Mouse (Mus musculus) stomach, embryonic 14.5 days (tissue): ENCODE results near the gene Mtmr14. TPM values are rescaled to one million over a fixed set of nuclear protein-coding genes. Genes with fewer than 3 reads are reported as not detected.

Experiments
- ATAC-seq: fragments of 200-750 bp; cut with Nextera tagmentation; 2 replicates; pipeline ENCODE4 v1.8.0; 2017; ENCODE audit warnings: low read depth, moderate TSS enrichment; ENCODE audit not compliant: insufficient number of reproducible peaks, insufficient read depth, low FRiP score
- H3K27ac ChIP-seq: fragments of 300-500 bp; sonication (generic); 2 replicates; pipeline ENCODE4 v1.5.1; 2014; ENCODE audit warnings: mild to moderate bottlenecking, low read length, moderate library complexity, mixed read lengths
- H3K27me3 ChIP-seq: fragments of 300-500 bp; sonication (generic); 2 replicates; pipeline ENCODE4 v1.6.1; 2014; ENCODE audit warnings: low read length, control low read depth, mixed read lengths; ENCODE audit not compliant: control insufficient read depth, insufficient read depth
- H3K36me3 ChIP-seq: fragments of 300-500 bp; sonication (generic); 2 replicates; pipeline ENCODE4 v1.6.1; 2014; ENCODE audit warnings: mild to moderate bottlenecking, control low read depth, low read length, moderate library complexity, mixed read lengths; ENCODE audit not compliant: control insufficient read depth, insufficient read depth
- H3K4me1 ChIP-seq: fragments of 300-500 bp; sonication (generic); 2 replicates; pipeline ENCODE4 v1.6.1; 2014; ENCODE audit warnings: low read length, control low read depth, mixed read lengths; ENCODE audit not compliant: control insufficient read depth, insufficient read depth
- H3K4me2 ChIP-seq: fragments of 300-500 bp; sonication (generic); replicated peaks from 2 replicates; pipeline ENCODE4 v1.6.1; 2014; ENCODE audit warnings: low read depth, low read length, control low read depth
- H3K4me3 ChIP-seq: fragments of 300-500 bp; sonication (generic); 2 replicates; pipeline ENCODE4 v1.5.1; 2014; ENCODE audit warnings: low read depth, low read length, control low read depth
- H3K9ac ChIP-seq: fragments of 300-500 bp; sonication (generic); replicated peaks from 2 replicates; pipeline ENCODE4 v1.6.1; 2014; ENCODE audit warnings: low read depth, mild to moderate bottlenecking, control low read depth, low read length, moderate library complexity, mixed read lengths
- H3K9me3 ChIP-seq: fragments of 300-500 bp; sonication (generic); 2 replicates; pipeline ENCODE4 v1.6.1; 2016; ENCODE audit warnings: low read depth, low read length, control low read depth; ENCODE audit not compliant: control insufficient read depth
- WGBS: fragments of 180-500 bp; shearing (Covaris S2); extraction: QIAGEN DNeasy Blood & Tissue Kit; methylation state at CpG from one replicate; pipeline ENCODE4 v1.1.7; 2014; 5-methylcytosine and 5-hydroxymethylcytosine counted together
- polyA plus RNA-seq: library from polyadenylated mRNA; unstranded; fragments of >200 nt; fragmentation: Nextera tagmentation; extraction: Ambion mirVana; gene quantifications from 2 replicates; pipeline ENCODE4 v1.2.1, GENCODE M21; 2014

Gene Mtmr14
- 31.6 and 33.2 TPM in 2 replicates for polyA plus RNA-seq

DNA sequence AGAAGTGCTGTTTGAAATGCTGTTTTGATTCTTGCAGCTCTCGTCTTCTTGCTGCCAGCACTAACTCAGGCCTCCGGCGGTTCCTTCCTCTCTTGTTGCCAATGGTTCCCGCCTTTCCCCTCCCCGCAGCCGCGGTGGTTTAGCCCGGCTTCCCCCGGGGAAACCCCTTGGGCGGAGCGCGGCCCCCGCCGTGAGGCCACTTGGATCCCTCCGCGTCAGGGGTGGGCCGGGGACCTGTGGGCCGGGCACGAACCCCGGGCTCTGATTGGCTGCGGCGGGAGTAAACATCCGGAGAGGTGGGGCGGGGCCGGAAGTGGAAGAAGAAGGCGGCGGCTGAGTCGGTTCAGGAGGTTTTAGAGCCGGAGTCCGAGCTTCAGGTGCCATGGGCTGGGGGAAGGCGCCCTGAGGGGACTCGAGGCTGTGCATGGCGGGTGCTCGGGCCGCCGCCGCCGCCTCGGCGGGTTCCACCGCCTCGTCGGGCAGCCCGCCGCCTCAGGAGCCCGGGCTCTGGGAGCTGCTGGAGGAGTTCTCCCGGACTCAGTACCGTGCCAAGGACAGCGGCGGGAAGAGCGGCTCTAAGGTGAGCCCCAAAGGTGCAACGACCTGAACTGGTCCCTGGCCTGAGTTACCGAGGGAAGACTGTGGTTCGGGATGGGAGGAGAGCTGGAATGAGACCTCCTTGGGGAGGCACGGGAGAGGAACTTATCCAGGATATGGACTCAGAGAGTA is at the start of gene Mtmr14:
Gene Mtmr14 (plus strand): TSS at position 302 of the 729 bp plus-strand sequence.
- Histone ChIP-seq H3K9me3 (no peaks in the 10 kb centered on the region), H3K36me3 (peaks cover 6% of the 10 kb centered on the region; the same call in 1 of the 2 replicates), H3K9ac (peak within 1 kb of the TSS; percentile 67), H3K27ac (peak within 1 kb of the TSS; percentile 17; the same call in 1 of the 2 replicates), H3K4me1 (peaks cover 10% of the 10 kb centered on the region), H3K4me3 (peak within 1 kb of the TSS; percentile 92), H3K27me3 (no peaks in the 10 kb centered on the region), H3K4me2 (peak within 1 kb of the TSS; percentile 66)
- peak; percentile 99 for ATAC-seq
- under 1% methylated on average over 55 of the region's 55 CpGs for WGBS

DNA sequence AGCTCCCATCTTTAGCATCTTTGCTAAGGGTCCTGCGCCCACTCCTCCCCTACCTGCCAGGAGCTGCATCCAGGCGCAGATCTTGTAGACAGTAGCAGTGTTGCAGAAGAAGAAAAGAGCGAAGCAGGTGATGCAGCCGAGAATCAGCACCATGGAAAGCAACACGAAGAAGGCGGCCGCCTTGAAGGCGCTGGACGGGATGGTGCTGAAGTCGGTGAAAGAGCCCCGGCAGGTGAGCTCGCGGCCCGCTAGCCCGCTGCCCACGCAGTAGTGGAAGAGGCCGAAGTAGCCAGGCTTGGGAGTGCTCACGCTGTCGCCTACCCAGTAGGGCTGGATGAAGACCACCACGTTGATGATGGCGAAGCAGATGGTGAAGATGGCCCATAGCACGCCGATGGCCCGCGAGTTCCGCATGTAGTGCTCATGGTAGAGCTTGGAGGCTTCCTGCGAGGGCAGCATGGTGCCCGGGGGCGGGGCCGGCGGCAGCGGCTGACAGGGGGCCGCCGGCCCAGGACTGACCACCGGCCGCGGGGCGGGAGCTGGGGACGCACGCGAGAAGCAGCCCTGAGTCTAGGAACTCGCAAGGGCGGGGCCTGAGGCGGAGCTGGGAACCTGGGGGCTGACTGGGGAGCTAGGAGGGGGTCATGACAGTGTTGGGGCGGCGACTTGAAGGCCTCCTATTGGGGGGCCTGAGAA is 43.7 kb upstream of the Mtmr14 start:
- Histone ChIP-seq H3K27ac (no peak overlapping the region), H3K4me2 (peak overlapping the region; percentile 25; the same call in 1 of the 2 replicates), H3K9me3 (no peaks in the 10 kb centered on the region), H3K4me1 (0 out of 2 replicates have a peak, but pooled peaks cover 3% of the 10 kb centered on the region), H3K36me3 (no peaks in the 10 kb centered on the region), H3K27me3 (peaks cover 25% of the 10 kb centered on the region), H3K9ac (no peak overlapping the region), H3K4me3 (no peak overlapping the region; the same call in 1 of the 2 replicates)
- ATAC-seq = no peak
- WGBS = 4% methylated on average over 46 of the region's 46 CpGs

DNA sequence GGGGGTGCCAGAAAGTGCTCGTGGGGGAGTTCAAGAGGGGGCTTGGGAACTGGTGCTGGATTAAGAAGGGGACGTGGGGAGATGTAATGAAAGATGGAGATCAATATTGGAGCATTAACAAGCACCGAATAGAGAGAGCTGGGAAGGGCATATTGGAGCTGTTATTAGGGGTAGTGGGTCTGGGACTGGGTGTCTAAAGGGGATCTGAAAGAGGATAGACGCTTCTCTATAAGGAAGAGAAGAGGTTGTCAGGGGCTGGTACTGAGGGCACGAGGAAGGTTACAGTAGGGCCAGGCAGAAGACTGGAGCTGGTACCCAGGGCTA is 43.2 kb upstream of the Mtmr14 start:
- H3K4me2 ChIP-seq = peak overlapping the region; percentile 68
- H3K36me3 ChIP-seq = no peaks in the 10 kb centered on the region
- H3K9ac ChIP-seq = no peak overlapping the region
- H3K9me3 ChIP-seq = no peaks in the 10 kb centered on the region
- 0 out of 2 replicates have a peak, but pooled peaks cover 3% of the 10 kb centered on the region for H3K4me1 ChIP-seq
- no peak for ATAC-seq
- H3K27me3 ChIP-seq = peaks cover 25% of the 10 kb centered on the region
- no peak overlapping the region for H3K27ac ChIP-seq
- H3K4me3 ChIP-seq = peak overlapping the region; percentile 35
- WGBS = 3% methylated on average over 5 of the region's 5 CpGs

GRCm38 (mm10) chr6:113194841-113195595 is 42.6 kb upstream of the Mtmr14 start, which contains the start of gene Lhfpl4:
Lhfpl4 (minus strand) TSS chr6:113195384.
- Histone ChIP-seq H3K9me3 (no peaks in the 10 kb centered on the region), H3K4me2 (peak within 1 kb of the TSS; percentile 68), H3K36me3 (no peaks in the 10 kb centered on the region), H3K9ac (no peak within 1 kb of the TSS; the same call in 1 of the 2 replicates), H3K27me3 (peaks cover 25% of the 10 kb centered on the region), H3K4me3 (peak within 1 kb of the TSS; percentile 35), H3K4me1 (0 out of 2 replicates have a peak, but pooled peaks cover 3% of the 10 kb centered on the region), H3K27ac (no peak within 1 kb of the TSS)
- 1% methylated on average over 53 of the region's 66 CpGs for WGBS
- no peak for ATAC-seq

GRCm38 (mm10) chr6:113195596-113195992 is 42.0 kb upstream of the Mtmr14 start:
- H3K4me1 ChIP-seq = 0 out of 2 replicates have a peak, but pooled peaks cover 3% of the 10 kb centered on the region
- H3K9me3 ChIP-seq = no peaks in the 10 kb centered on the region
- no peaks in the 10 kb centered on the region for H3K36me3 ChIP-seq
- peak overlapping the region; percentile 35; the same call in 1 of the 2 replicates for H3K4me3 ChIP-seq
- 17% methylated on average over 9 of the region's 9 CpGs for WGBS
- peaks cover 25% of the 10 kb centered on the region for H3K27me3 ChIP-seq
- ATAC-seq = no peak
- H3K4me2 ChIP-seq = peak overlapping the region; percentile 68
- no peak overlapping the region for H3K9ac ChIP-seq
- H3K27ac ChIP-seq = no peak overlapping the region

- Histone ChIP-seq H3K27me3 (no peaks in the 10 kb centered on the region), H3K36me3 (no peaks in the 10 kb centered on the region), H3K9me3 (no peaks in the 10 kb centered on the region), H3K4me2 (no peak overlapping the region), H3K9ac (no peak overlapping the region), H3K4me1 (no peaks in the 10 kb centered on the region), H3K27ac (no peak overlapping the region), H3K4me3 (no peak overlapping the region)
- 82% methylated on average over 2 of the region's 2 CpGs for WGBS
- no peak for ATAC-seq
Measured at GRCm38 (mm10) chr6:113216280-113216679, 21.4 kb upstream of the Mtmr14 start.

GRCm38 (mm10) chr6:113225798-113226197 is 11.8 kb upstream of the Mtmr14 start:
- no peaks in the 10 kb centered on the region for H3K36me3 ChIP-seq
- no peak overlapping the region for H3K9ac ChIP-seq
- WGBS = 81% methylated on average over 4 of the region's 4 CpGs
- H3K4me1 ChIP-seq = no peaks in the 10 kb centered on the region
- no peaks in the 10 kb centered on the region for H3K27me3 ChIP-seq
- no peaks in the 10 kb centered on the region for H3K9me3 ChIP-seq
- no peak overlapping the region for H3K27ac ChIP-seq
- H3K4me2 ChIP-seq = no peak overlapping the region
- H3K4me3 ChIP-seq = no peak overlapping the region
- no peak for ATAC-seq

DNA sequence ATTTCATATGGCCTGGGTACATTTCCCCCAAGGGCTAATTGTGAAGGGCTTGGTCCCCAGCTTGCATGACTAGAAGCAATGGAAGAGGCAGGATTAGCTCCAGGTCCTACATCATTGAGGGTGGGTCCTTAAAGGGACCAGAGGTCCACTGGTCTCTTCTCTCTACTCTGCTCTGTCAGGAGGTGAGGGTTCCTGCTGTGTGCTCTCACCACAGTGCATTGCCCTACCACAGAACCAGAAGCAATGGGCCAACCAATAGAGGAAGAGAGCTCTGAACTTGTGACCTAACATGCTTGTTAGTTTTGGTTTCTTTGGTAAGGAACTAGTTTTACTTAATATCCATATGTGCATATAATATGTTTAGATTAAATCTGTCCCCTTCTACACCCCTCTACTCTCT is 10.9 kb upstream of the Mtmr14 start:
- H3K4me1 ChIP-seq = no peaks in the 10 kb centered on the region
- H3K4me3 ChIP-seq = no peak overlapping the region
- no peak for ATAC-seq
- no peak overlapping the region for H3K9ac ChIP-seq
- H3K4me2 ChIP-seq = no peak overlapping the region
- no peak overlapping the region for H3K27ac ChIP-seq
- H3K27me3 ChIP-seq = no peaks in the 10 kb centered on the region
- no peaks in the 10 kb centered on the region for H3K36me3 ChIP-seq
- H3K9me3 ChIP-seq = no peaks in the 10 kb centered on the region
